Mouse (Mus musculus) intestine, postnatal 0 days (tissue): ENCODE measurements around the gene Gm20721. TPM values are rescaled to one million over a fixed set of nuclear protein-coding genes. Genes with fewer than 3 reads are reported as not detected.
A peak's percentile ranks its signal among the peaks of the same experiment; 100 is the strongest.

Experiments
- ATAC-seq: fragments of 200-750 bp; cut with Nextera tagmentation; 2 replicates; pipeline ENCODE4 v1.8.0; 2017; ENCODE audit warnings: mild to moderate bottlenecking, moderate TSS enrichment, moderate library complexity
- H3K27ac ChIP-seq: fragments of 300-500 bp; sonication (generic); 2 replicates; pipeline ENCODE4 v1.5.1; 2014; ENCODE audit warnings: mild to moderate bottlenecking, low read depth, low read length, moderate library complexity
- H3K27me3 ChIP-seq: fragments of 300-500 bp; sonication (generic); replicated peaks from 2 replicates; pipeline ENCODE4 v1.6.1; 2014; ENCODE audit warnings: low read length, mixed read lengths; ENCODE audit not compliant: control insufficient read depth, insufficient read depth
- H3K36me3 ChIP-seq: fragments of 300-500 bp; sonication (generic); 2 replicates; pipeline ENCODE4 v1.6.1; 2014; ENCODE audit warnings: mild to moderate bottlenecking, moderate library complexity; ENCODE audit not compliant: control insufficient read depth, insufficient read depth
- H3K4me1 ChIP-seq: fragments of 300-500 bp; sonication (generic); replicated peaks from 2 replicates; pipeline ENCODE4 v1.6.1; 2014; ENCODE audit warnings: antibody characterized with exemption, low read length, mixed read lengths; ENCODE audit not compliant: control insufficient read depth, insufficient read depth
- H3K4me2 ChIP-seq: fragments of 300-500 bp; sonication (generic); replicated peaks from 2 replicates; pipeline ENCODE4 v1.6.1; 2014; ENCODE audit warnings: low read depth, mild to moderate bottlenecking, moderate library complexity
- H3K4me3 ChIP-seq: fragments of 300-500 bp; sonication (generic); 2 replicates; pipeline ENCODE4 v1.5.1; 2014; ENCODE audit warnings: low read depth, low read length
- H3K9ac ChIP-seq: fragments of 300-500 bp; sonication (generic); 2 replicates; pipeline ENCODE4 v1.6.1; 2014; ENCODE audit warnings: mild to moderate bottlenecking, low read depth, low read length
- H3K9me3 ChIP-seq: fragments of 300-500 bp; sonication (generic); 2 replicates; pipeline ENCODE4 v1.6.1; 2016; ENCODE audit warnings: mixed run types; ENCODE audit not compliant: control insufficient read depth
- CTCF ChIP-seq: sonication (generic); IDR thresholded peaks from 2 replicates; pipeline ENCODE4 v1.5.1; 2016; ENCODE audit warnings: low read depth, mild to moderate bottlenecking, control low read depth, antibody characterized with exemption, moderate library complexity
- WGBS: fragments of 180-500 bp; shearing (Covaris S2); extraction: QIAGEN DNeasy Blood & Tissue Kit; methylation state at CpG from one replicate; pipeline ENCODE4 v1.1.7; 2014; 5-methylcytosine and 5-hydroxymethylcytosine counted together
- polyA plus RNA-seq: library from polyadenylated mRNA; unstranded; fragments of >200 nt; fragmentation: Nextera tagmentation; extraction: Ambion mirVana; gene quantifications from 2 replicates; pipeline ENCODE4 v1.2.1, GENCODE M21; 2015

Gene Gm20721
- polyA plus RNA-seq, 1 experiment from 2014 or later: 2.7 TPM

DNA sequence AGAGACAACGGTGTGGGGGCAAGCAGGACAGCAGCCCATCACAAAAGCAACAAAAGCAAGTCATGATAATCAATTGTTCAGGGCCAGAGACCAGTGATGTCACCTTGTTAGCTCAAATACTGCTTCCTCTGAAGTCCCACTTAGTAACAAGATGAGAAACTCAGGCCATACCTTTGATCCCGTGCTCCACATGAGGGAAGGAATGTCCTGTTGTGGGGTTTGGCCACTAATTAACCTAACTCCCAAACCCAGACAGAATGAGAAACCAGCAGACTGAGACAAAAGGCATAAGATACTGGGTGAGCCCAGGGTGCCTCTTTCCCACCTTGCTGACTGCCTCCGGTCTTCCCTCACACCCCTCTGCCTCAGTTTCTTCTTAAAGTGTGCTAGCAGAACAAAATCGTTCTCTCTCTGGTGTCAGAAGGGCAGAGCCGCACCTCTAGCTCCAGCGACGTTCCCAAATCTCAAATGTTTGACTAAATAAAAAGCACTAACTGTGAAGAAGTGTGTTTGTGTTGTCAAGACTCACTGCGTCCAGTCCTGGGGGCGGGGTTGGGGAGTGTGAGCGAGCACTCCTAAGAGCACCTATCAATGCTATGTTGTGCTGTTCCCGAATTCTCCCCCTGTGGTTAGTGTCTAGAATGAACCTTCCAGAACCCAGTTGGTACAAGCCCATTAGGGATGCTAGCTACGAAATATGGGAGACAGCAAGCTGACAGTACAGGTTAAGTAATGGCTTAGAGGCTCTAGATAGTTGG is 57.7 kb downstream of the Gm20721 start:
- Histone ChIP-seq H3K9me3 (peaks cover 2% of the 10 kb centered on the region), H3K4me3 (no peak overlapping the region), H3K36me3 (peaks cover 22% of the 10 kb centered on the region), H3K27ac (no peak overlapping the region), H3K9ac (no peak overlapping the region), H3K4me1 (no peaks in the 10 kb centered on the region), H3K27me3 (peaks cover 29% of the 10 kb centered on the region), H3K4me2 (no peak overlapping the region)
- WGBS: 44% methylated on average over 12 of the region's 12 CpGs
- ATAC-seq: no peak
- no peak for TF ChIP-seq CTCF

- no peak overlapping the region for H3K9ac ChIP-seq
- peaks cover 2% of the 10 kb centered on the region for H3K9me3 ChIP-seq
- H3K27me3 ChIP-seq: peaks cover 29% of the 10 kb centered on the region
- WGBS: 52% methylated on average over 7 of the region's 7 CpGs
- H3K27ac ChIP-seq: no peak overlapping the region
- H3K4me3 ChIP-seq: no peak overlapping the region
- TF ChIP-seq CTCF: no peak
- no peak for ATAC-seq
- no peaks in the 10 kb centered on the region for H3K4me1 ChIP-seq
- H3K36me3 ChIP-seq: peaks cover 30% of the 10 kb centered on the region
- no peak overlapping the region for H3K4me2 ChIP-seq
Observed at GRCm38 (mm10) chr2:174287921-174288320, 58.6 kb downstream of the Gm20721 start.

DNA sequence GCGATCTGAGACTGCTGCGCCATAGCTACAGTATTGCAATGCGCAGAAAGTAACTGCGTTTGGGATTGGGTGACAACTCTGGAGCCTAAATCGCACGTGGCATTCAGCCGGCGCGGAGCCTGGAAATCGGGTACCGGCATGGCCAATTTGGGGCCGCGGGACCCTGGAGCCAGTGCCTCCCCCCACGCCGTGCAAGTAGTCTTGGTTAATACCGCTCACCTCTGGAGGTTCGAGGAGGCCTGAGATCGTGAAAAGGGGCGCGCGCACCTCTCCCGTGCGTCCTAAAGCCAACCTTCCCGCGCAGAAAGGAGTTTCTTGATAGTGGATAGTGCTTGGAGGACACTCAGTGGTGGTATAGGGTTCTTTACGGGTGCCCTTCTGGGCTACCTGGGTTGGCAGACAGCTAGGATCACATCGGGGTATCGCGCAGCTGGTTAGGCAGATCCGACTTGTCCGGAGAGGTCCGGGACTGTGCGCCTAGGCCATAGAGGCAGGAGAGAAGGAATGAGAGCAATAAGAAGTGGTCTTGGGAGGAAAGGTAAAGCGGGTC is 60.5 kb downstream of the Gm20721 start:
- no peak overlapping the region for H3K4me2 ChIP-seq
- no peak overlapping the region for H3K9ac ChIP-seq
- peaks cover 2% of the 10 kb centered on the region for H3K9me3 ChIP-seq
- peaks cover 29% of the 10 kb centered on the region for H3K27me3 ChIP-seq
- H3K27ac ChIP-seq: peak overlapping the region; percentile 35; the same call in 1 of the 2 replicates
- H3K4me1 ChIP-seq: no peaks in the 10 kb centered on the region
- no peak for ATAC-seq
- peak overlapping the region; percentile 26 for H3K4me3 ChIP-seq
- no peak for TF ChIP-seq CTCF
- 43% methylated on average over 34 of the region's 34 CpGs for WGBS
- H3K36me3 ChIP-seq: peaks cover 30% of the 10 kb centered on the region

DNA sequence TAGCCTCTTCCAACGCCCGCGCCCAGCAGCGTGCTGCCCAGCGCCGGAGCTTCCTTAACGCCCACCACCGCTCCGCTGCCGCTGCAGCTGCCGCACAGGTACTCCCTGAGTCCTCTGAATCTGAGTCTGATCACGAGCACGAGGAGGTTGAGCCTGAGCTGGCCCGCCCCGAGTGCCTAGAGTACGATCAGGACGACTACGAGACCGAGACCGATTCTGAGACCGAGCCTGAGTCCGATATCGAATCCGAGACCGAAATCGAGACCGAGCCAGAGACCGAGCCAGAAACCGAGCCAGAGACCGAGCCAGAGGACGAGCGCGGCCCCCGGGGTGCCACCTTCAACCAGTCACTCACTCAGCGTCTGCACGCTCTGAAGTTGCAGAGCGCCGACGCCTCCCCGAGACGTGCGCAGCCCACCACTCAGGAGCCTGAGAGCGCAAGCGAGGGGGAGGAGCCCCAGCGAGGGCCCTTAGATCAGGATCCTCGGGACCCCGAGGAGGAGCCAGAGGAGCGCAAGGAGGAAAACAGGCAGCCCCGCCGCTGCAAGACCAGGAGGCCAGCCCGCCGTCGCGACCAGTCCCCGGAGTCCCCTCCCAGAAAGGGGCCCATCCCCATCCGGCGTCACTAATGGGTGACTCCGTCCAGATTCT is 61.6 kb downstream of the Gm20721 start:
- Histone ChIP-seq H3K27me3 (peaks cover 29% of the 10 kb centered on the region), H3K9ac (no peak overlapping the region), H3K9me3 (peaks cover 2% of the 10 kb centered on the region), H3K36me3 (peaks cover 30% of the 10 kb centered on the region), H3K4me3 (peak overlapping the region; percentile 26), H3K4me2 (peak overlapping the region; percentile 57), H3K27ac (no peak overlapping the region), H3K4me1 (no peaks in the 10 kb centered on the region)
- no peak for ATAC-seq
- WGBS: 42% methylated on average over 48 of the region's 58 CpGs
- no peak for TF ChIP-seq CTCF

DNA sequence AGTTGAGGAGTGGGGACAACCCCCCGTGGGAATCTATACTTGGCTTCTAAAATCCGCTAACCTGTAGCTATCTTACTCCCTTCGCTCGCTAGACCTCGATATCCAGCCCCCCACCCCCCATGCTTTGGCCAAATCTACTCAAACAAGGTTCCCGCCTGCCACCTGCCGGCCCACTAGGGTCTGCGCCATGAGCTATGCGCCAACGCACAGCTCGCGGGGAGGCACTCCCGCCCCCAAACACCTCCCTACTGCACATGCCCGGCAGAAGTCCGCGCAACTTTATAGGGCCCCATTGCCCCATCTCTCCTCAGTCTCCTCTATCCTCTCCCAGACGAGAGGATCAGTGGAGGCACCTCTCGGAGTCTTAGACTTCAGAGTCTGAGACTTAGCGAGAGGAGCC is 62.5 kb downstream of the Gm20721 start, which contains the start of gene Gnas:
Gnas (plus strand) TSS at position 310 of the 400 bp plus-strand sequence.
- WGBS: 46% methylated on average over 19 of the region's 19 CpGs
- H3K4me1 ChIP-seq: no peaks in the 10 kb centered on the region
- peaks cover 27% of the 10 kb centered on the region for H3K27me3 ChIP-seq
- ATAC-seq: no peak
- TF ChIP-seq CTCF: peak; percentile 70
- H3K9ac ChIP-seq: no peak within 1 kb of the TSS
- H3K4me2 ChIP-seq: peak within 1 kb of the TSS; percentile 57
- peak within 1 kb of the TSS; percentile 26 for H3K4me3 ChIP-seq
- H3K27ac ChIP-seq: no peak within 1 kb of the TSS
- peaks cover 30% of the 10 kb centered on the region for H3K36me3 ChIP-seq
- peaks cover 2% of the 10 kb centered on the region for H3K9me3 ChIP-seq

DNA sequence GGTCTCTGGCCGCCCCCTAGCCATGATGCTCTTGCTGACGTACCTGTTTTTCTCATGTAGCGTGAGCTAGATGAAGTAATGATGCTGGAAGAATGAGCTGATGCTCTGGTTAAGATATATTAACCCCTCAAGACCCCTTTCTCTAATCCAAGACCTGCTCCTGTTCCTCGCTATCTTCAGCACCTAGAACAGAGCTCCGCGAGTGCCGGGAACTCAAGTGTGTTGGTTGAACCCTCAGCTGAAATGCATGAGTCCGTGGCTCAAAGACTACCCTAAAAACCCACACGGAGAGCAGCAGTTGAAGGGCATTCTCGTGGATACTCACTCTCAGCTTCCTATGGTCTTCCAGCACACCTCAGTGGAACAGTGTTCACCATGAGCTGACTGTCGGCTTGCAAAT is 63.2 kb downstream of the Gm20721 start:
- Histone ChIP-seq H3K9ac (no peak overlapping the region), H3K36me3 (peaks cover 30% of the 10 kb centered on the region), H3K27me3 (peaks cover 25% of the 10 kb centered on the region), H3K9me3 (peaks cover 2% of the 10 kb centered on the region), H3K27ac (no peak overlapping the region), H3K4me2 (peak overlapping the region; percentile 57), H3K4me1 (no peaks in the 10 kb centered on the region), H3K4me3 (no peak overlapping the region)
- ATAC-seq: no peak
- TF ChIP-seq CTCF: no peak
- WGBS: 42% methylated on average over 11 of the region's 11 CpGs

Other genes starting within 250 kb of the Gm20721 start
- 24.8 and 25.8 TPM in 2 replicates for gene Npepl1, start 236.4 kb downstream of the Gm20721 start, polyA plus RNA-seq
- 686 and 705 TPM in 2 replicates for gene Gnas, start 62.4 kb downstream of the Gm20721 start, polyA plus RNA-seq
- 31.0 and 32.1 TPM in 2 replicates for gene Nelfcd, start 69.1 kb upstream of the Gm20721 start, polyA plus RNA-seq
- gene Ctsz, start 92.3 kb upstream of the Gm20721 start, polyA plus RNA-seq: 829 and 892 TPM in 2 replicates
- not detected in 2 replicates for gene Tubb1, start 104.0 kb upstream of the Gm20721 start, polyA plus RNA-seq
- 1,035 and 1,046 TPM in 2 replicates for gene Atp5e, start 117.4 kb upstream of the Gm20721 start, polyA plus RNA-seq
- 108 and 109 TPM in 2 replicates for gene Prelid3b, start 126.4 kb upstream of the Gm20721 start, polyA plus RNA-seq